Mouse (Mus musculus) hindbrain, postnatal 0 days (tissue): ENCODE measurements around the gene Hint1. TPM values are rescaled to one million over a fixed set of nuclear protein-coding genes. Genes with fewer than 3 reads are reported as not detected.

Source experiments
- ATAC-seq: fragments of 200-750 bp; cut with Nextera tagmentation; 2 replicates; pipeline ENCODE4 v1.8.0; 2017; ENCODE audit warnings: mild to moderate bottlenecking, moderate TSS enrichment, moderate library complexity
- DNase-seq: peaks from one replicate; pipeline ENCODE4 v3.0.0-alpha.2; 2015; ENCODE audit warnings: low spot score
- H3K27ac ChIP-seq: fragments of 300-500 bp; sonication (generic); 2 replicates; pipeline ENCODE4 v1.5.1; 2014; ENCODE audit warnings: mild to moderate bottlenecking
- H3K27me3 ChIP-seq: fragments of 300-500 bp; sonication (generic); 2 replicates; pipeline ENCODE4 v1.6.1; 2014; ENCODE audit warnings: low read length, mixed read lengths; ENCODE audit not compliant: insufficient read depth
- H3K36me3 ChIP-seq: fragments of 300-500 bp; sonication (generic); 2 replicates; pipeline ENCODE4 v1.6.1; 2014; ENCODE audit warnings: low read length, mixed read lengths; ENCODE audit not compliant: insufficient read depth
- H3K4me1 ChIP-seq: fragments of 300-500 bp; sonication (generic); 2 replicates; pipeline ENCODE4 v1.6.1; 2014; ENCODE audit warnings: antibody characterized with exemption, low read length, mixed read lengths; ENCODE audit not compliant: insufficient read depth
- H3K4me2 ChIP-seq: fragments of 300-500 bp; sonication (generic); 2 replicates; pipeline ENCODE4 v1.6.1; 2014; ENCODE audit warnings: low read depth, mild to moderate bottlenecking, low read length, moderate library complexity, mixed read lengths
- H3K4me3 ChIP-seq: fragments of 300-500 bp; sonication (generic); 2 replicates; pipeline ENCODE4 v1.5.1; 2014; ENCODE audit warnings: low read length
- H3K9ac ChIP-seq: fragments of 300-500 bp; sonication (generic); replicated peaks from 2 replicates; pipeline ENCODE4 v1.6.1; 2014; ENCODE audit warnings: mild to moderate bottlenecking, low read length, moderate library complexity, mixed read lengths
- H3K9me3 ChIP-seq: fragments of 300-500 bp; sonication (generic); 2 replicates; pipeline ENCODE4 v1.6.1; 2016; ENCODE audit warnings: low read length, mixed read lengths
- CTCF ChIP-seq: IDR thresholded peaks from 2 replicates; pipeline ENCODE4 v1.5.1; 2016; ENCODE audit warnings: antibody characterized with exemption, control low read depth, low read depth
- WGBS: fragments of 180-500 bp; shearing (Covaris S2); extraction: QIAGEN DNeasy Blood & Tissue Kit; methylation state at CpG from one replicate; pipeline ENCODE4 v1.1.7; 2014; 5-methylcytosine and 5-hydroxymethylcytosine counted together
- polyA plus RNA-seq: library from polyadenylated mRNA; unstranded; fragments of >200 nt; fragmentation: Nextera tagmentation; extraction: Ambion mirVana; gene quantifications from 2 replicates; pipeline ENCODE4 v1.2.1, GENCODE M21; 2015
- total RNA-seq: library from RNA; depleted of rRNA; stranded (reverse); fragments of >200 nt; gene quantifications from 2 replicates; pipeline ENCODE4 v1.2.3, GENCODE M21; 2014

Gene Hint1
- total and polyA plus RNA-seq, 2 experiments from 2014 or later: 521 to 1,077 TPM

- WGBS: 8% methylated on average over 2 of the region's 2 CpGs
These were observed 14.9 kb downstream of the Hint1 start for GRCm38 (mm10) chr11:54881051-54881474.

GRCm38 (mm10) chr11:54882671-54883070 lies 16.5 kb downstream of the Hint1 start:
- DNase-seq (peak; percentile 16), ATAC-seq (no peak)
- Histone ChIP-seq H3K27ac (no peak overlapping the region), H3K4me3 (no peak overlapping the region), H3K27me3 (no peaks in the 10 kb centered on the region), H3K9ac (no peak overlapping the region), H3K36me3 (no peaks in the 10 kb centered on the region), H3K4me1 (no peaks in the 10 kb centered on the region), H3K9me3 (no peaks in the 10 kb centered on the region), H3K4me2 (no peak overlapping the region)
- peak; percentile 16; the same call in 1 of the 2 replicates for TF ChIP-seq CTCF
- WGBS: 32% methylated on average over 8 of the region's 8 CpGs

More at GRCm38 (mm10) chr11:54881051-54881474, 14.9 kb downstream of the Hint1 start:
- Histone ChIP-seq H3K36me3 (no peaks in the 10 kb centered on the region), H3K4me3 (no peak overlapping the region), H3K4me2 (no peak overlapping the region), H3K27me3 (no peaks in the 10 kb centered on the region), H3K9ac (no peak overlapping the region), H3K27ac (no peak overlapping the region), H3K9me3 (no peaks in the 10 kb centered on the region), H3K4me1 (no peaks in the 10 kb centered on the region)
- no peak for ATAC-seq
- TF ChIP-seq CTCF: no peak
- DNase-seq: peak; percentile 20

- Histone ChIP-seq H3K27ac (peak overlapping the region; percentile 41; the same call in 1 of the 2 replicates), H3K36me3 (no peaks in the 10 kb centered on the region), H3K4me2 (no peak overlapping the region), H3K4me1 (no peaks in the 10 kb centered on the region), H3K9me3 (no peaks in the 10 kb centered on the region), H3K27me3 (no peaks in the 10 kb centered on the region), H3K9ac (no peak overlapping the region), H3K4me3 (no peak overlapping the region)
- DNase-seq (no peak), ATAC-seq (no peak)
- 72% methylated on average over 5 of the region's 5 CpGs for WGBS
- TF ChIP-seq CTCF: no peak
These were observed 18.1 kb downstream of the Hint1 start for GRCm38 (mm10) chr11:54884197-54884828.

- no peak for ATAC-seq
- Histone ChIP-seq H3K36me3 (no peaks in the 10 kb centered on the region), H3K9ac (no peak overlapping the region), H3K4me1 (no peaks in the 10 kb centered on the region), H3K27ac (peak overlapping the region; percentile 41; the same call in 1 of the 2 replicates), H3K4me3 (no peak overlapping the region), H3K4me2 (no peak overlapping the region), H3K27me3 (no peaks in the 10 kb centered on the region), H3K9me3 (no peaks in the 10 kb centered on the region)
- DNase-seq: peak; percentile 37
- WGBS: 30% methylated on average over 5 of the region's 5 CpGs
- no peak for TF ChIP-seq CTCF
These were observed 18.8 kb downstream of the Hint1 start for GRCm38 (mm10) chr11:54884937-54885336.

GRCm38 (mm10) chr11:54885406-54885805 lies 19.2 kb downstream of the Hint1 start:
- H3K9me3 ChIP-seq: no peaks in the 10 kb centered on the region
- H3K36me3 ChIP-seq: no peaks in the 10 kb centered on the region
- H3K4me3 ChIP-seq: no peak overlapping the region
- H3K9ac ChIP-seq: no peak overlapping the region
- TF ChIP-seq CTCF: no peak
- DNase-seq (no peak), ATAC-seq (no peak)
- no peak overlapping the region for H3K4me2 ChIP-seq
- 94% methylated on average over 2 of the region's 2 CpGs for WGBS
- H3K27ac ChIP-seq: no peak overlapping the region
- no peaks in the 10 kb centered on the region for H3K27me3 ChIP-seq
- H3K4me1 ChIP-seq: no peaks in the 10 kb centered on the region

- Histone ChIP-seq H3K4me1 (no peaks in the 10 kb centered on the region), H3K9ac (no peak overlapping the region), H3K4me3 (no peak overlapping the region), H3K4me2 (no peak overlapping the region), H3K9me3 (no peaks in the 10 kb centered on the region), H3K36me3 (no peaks in the 10 kb centered on the region), H3K27ac (no peak overlapping the region), H3K27me3 (no peaks in the 10 kb centered on the region)
- TF ChIP-seq CTCF: no peak
- DNase-seq (no peak), ATAC-seq (no peak)
- WGBS: 86% methylated on average over 6 of the region's 6 CpGs
These were observed 21.7 kb downstream of the Hint1 start for GRCm38 (mm10) chr11:54887927-54888326.

GRCm38 (mm10) chr11:54891341-54891740 lies 25.2 kb downstream of the Hint1 start:
- no peaks in the 10 kb centered on the region for H3K27me3 ChIP-seq
- no peak overlapping the region for H3K27ac ChIP-seq
- H3K9ac ChIP-seq: no peak overlapping the region
- TF ChIP-seq CTCF: no peak
- ATAC-seq (no peak), DNase-seq (no peak)
- no peaks in the 10 kb centered on the region for H3K36me3 ChIP-seq
- no peaks in the 10 kb centered on the region for H3K4me1 ChIP-seq
- H3K4me3 ChIP-seq: no peak overlapping the region
- no peak overlapping the region for H3K4me2 ChIP-seq
- H3K9me3 ChIP-seq: no peaks in the 10 kb centered on the region
- WGBS: 83% methylated on average over 5 of the region's 5 CpGs
